Mouse (Mus musculus) neural tube, embryonic 14.5 days (tissue): ENCODE data around the gene Cbr3. TPM values are rescaled to one million over a fixed set of nuclear protein-coding genes. Genes with fewer than 3 reads are reported as not detected.
"Not testable (repeated sequence)": the region's sequence is repeated elsewhere in the genome, so short reads cannot be mapped to it uniquely, and the experiment has no call there.

Experiments
- ATAC-seq: fragments of 200-750 bp; cut with Nextera tagmentation; 2 replicates; pipeline ENCODE4 v1.8.0; 2017; ENCODE audit warnings: low read depth, mild to moderate bottlenecking, moderate TSS enrichment, moderate library complexity
- H3K27ac ChIP-seq: fragments of 300-500 bp; sonication (generic); 2 replicates; pipeline ENCODE4 v1.5.1; 2014; ENCODE audit warnings: low read depth, mild to moderate bottlenecking, control low read depth, low read length, moderate library complexity, mixed read lengths
- H3K27me3 ChIP-seq: fragments of 300-500 bp; sonication (generic); 2 replicates; pipeline ENCODE4 v1.6.1; 2014; ENCODE audit warnings: low read length; ENCODE audit not compliant: control insufficient read depth, insufficient read depth
- H3K36me3 ChIP-seq: fragments of 300-500 bp; sonication (generic); 2 replicates; pipeline ENCODE4 v1.6.1; 2014; ENCODE audit warnings: low read length, mixed read lengths; ENCODE audit not compliant: control insufficient read depth, insufficient read depth
- H3K4me1 ChIP-seq: fragments of 300-500 bp; sonication (generic); 2 replicates; pipeline ENCODE4 v1.6.1; 2014; ENCODE audit warnings: low read length; ENCODE audit not compliant: control insufficient read depth, insufficient read depth
- H3K4me2 ChIP-seq: fragments of 300-500 bp; sonication (generic); 2 replicates; pipeline ENCODE4 v1.6.1; 2014; ENCODE audit warnings: mild to moderate bottlenecking, low read depth, low read length, control low read depth
- H3K4me3 ChIP-seq: fragments of 300-500 bp; sonication (generic); 2 replicates; pipeline ENCODE4 v1.5.1; 2014; ENCODE audit warnings: low read depth, low read length, control low read depth, mixed read lengths
- H3K9ac ChIP-seq: fragments of 300-500 bp; sonication (generic); replicated peaks from 2 replicates; pipeline ENCODE4 v1.6.1; 2014; ENCODE audit warnings: low read depth, mild to moderate bottlenecking, control low read depth, low read length, mixed read lengths
- H3K9me3 ChIP-seq: fragments of 300-500 bp; sonication (generic); 2 replicates; pipeline ENCODE4 v1.6.1; 2016; ENCODE audit warnings: low read length; ENCODE audit not compliant: control insufficient read depth
- WGBS: fragments of 180-500 bp; shearing (Covaris S2); extraction: QIAGEN DNeasy Blood & Tissue Kit; methylation state at CpG from one replicate; pipeline ENCODE4 v1.1.7; 2014; 5-methylcytosine and 5-hydroxymethylcytosine counted together
- polyA plus RNA-seq: library from polyadenylated mRNA; unstranded; fragments of >200 nt; fragmentation: Nextera tagmentation; extraction: Ambion mirVana; gene quantifications from 2 replicates; pipeline ENCODE4 v1.2.1, GENCODE M21; 2014

Cbr3 gene
- polyA plus RNA-seq, 1 experiment from 2014 or later = 0.82 TPM

- Histone ChIP-seq H3K9me3 (no peaks in the 10 kb centered on the region), H3K4me3 (no peak overlapping the region), H3K9ac (no peak overlapping the region), H3K4me2 (no peak overlapping the region), H3K27ac (no peak overlapping the region), H3K27me3 (peaks cover 21% of the 10 kb centered on the region), H3K36me3 (no peaks in the 10 kb centered on the region), H3K4me1 (peaks cover 7% of the 10 kb centered on the region; the same call in 1 of the 2 replicates)
- WGBS = 68% methylated on average over 9 of the region's 9 CpGs
- no peak for ATAC-seq
Observed at GRCm38 (mm10) chr16:93679165-93679564, 3.9 kb upstream of the Cbr3 start.

- Histone ChIP-seq H3K27ac (no peak overlapping the region), H3K36me3 (no peaks in the 10 kb centered on the region), H3K9me3 (no peaks in the 10 kb centered on the region), H3K4me3 (no peak overlapping the region), H3K4me1 (peaks cover 7% of the 10 kb centered on the region; the same call in 1 of the 2 replicates), H3K9ac (no peak overlapping the region), H3K27me3 (peaks cover 27% of the 10 kb centered on the region), H3K4me2 (peak overlapping the region; percentile 49)
- no peak for ATAC-seq
- 22% methylated on average over 13 of the region's 13 CpGs for WGBS
Observed at GRCm38 (mm10) chr16:93682156-93682688, 793 bp upstream of the Cbr3 start.

GRCm38 (mm10) chr16:93683508-93684236 is 657 bp downstream of the Cbr3 start:
- peak overlapping the region; percentile 49 for H3K4me2 ChIP-seq
- WGBS = under 1% methylated on average over 53 of the region's 53 CpGs
- H3K9me3 ChIP-seq = no peaks in the 10 kb centered on the region
- no peak overlapping the region for H3K27ac ChIP-seq
- peaks cover 27% of the 10 kb centered on the region for H3K27me3 ChIP-seq
- ATAC-seq = peak; percentile 38; the same call in 1 of the 2 replicates
- H3K4me3 ChIP-seq = peak overlapping the region; percentile 28
- H3K36me3 ChIP-seq = no peaks in the 10 kb centered on the region
- peaks cover 7% of the 10 kb centered on the region; the same call in 1 of the 2 replicates for H3K4me1 ChIP-seq
- H3K9ac ChIP-seq = peak overlapping the region; percentile 41

- Histone ChIP-seq H3K27ac (no peak overlapping the region), H3K36me3 (no peaks in the 10 kb centered on the region), H3K4me1 (peaks cover 7% of the 10 kb centered on the region; the same call in 1 of the 2 replicates), H3K9ac (no peak overlapping the region), H3K4me2 (no peak overlapping the region), H3K9me3 (no peaks in the 10 kb centered on the region), H3K4me3 (no peak overlapping the region), H3K27me3 (peaks cover 27% of the 10 kb centered on the region)
- ATAC-seq = no peak
- 34% methylated on average over 7 of the region's 7 CpGs for WGBS
Observed at GRCm38 (mm10) chr16:93684441-93684840, 1.4 kb downstream of the Cbr3 start.

GRCm38 (mm10) chr16:93685783-93686182 is 2.8 kb downstream of the Cbr3 start:
- H3K4me3 ChIP-seq, H3K27ac ChIP-seq, H3K4me2 ChIP-seq, H3K9ac ChIP-seq, ATAC-seq, H3K4me1 ChIP-seq, H3K9me3 ChIP-seq, H3K36me3 ChIP-seq: not testable (repeated sequence)
- 97% methylated on average over 3 of the region's 3 CpGs for WGBS
- H3K27me3 ChIP-seq = peaks cover 27% of the 10 kb centered on the region

GRCm38 (mm10) chr16:93686421-93686820 is 3.4 kb downstream of the Cbr3 start:
- H3K9me3 ChIP-seq = no peaks in the 10 kb centered on the region
- WGBS = 83% methylated on average over 5 of the region's 7 CpGs
- ATAC-seq = no peak
- H3K36me3 ChIP-seq = no peaks in the 10 kb centered on the region
- no peak overlapping the region for H3K4me3 ChIP-seq
- H3K27me3 ChIP-seq = peaks cover 24% of the 10 kb centered on the region
- H3K27ac ChIP-seq = no peak overlapping the region
- H3K9ac ChIP-seq = no peak overlapping the region
- H3K4me1 ChIP-seq = peaks cover 7% of the 10 kb centered on the region; the same call in 1 of the 2 replicates
- no peak overlapping the region for H3K4me2 ChIP-seq

GRCm38 (mm10) chr16:93686945-93687344 is 3.9 kb downstream of the Cbr3 start:
- WGBS = 48% methylated on average over 5 of the region's 5 CpGs
- Histone ChIP-seq H3K27me3 (peaks cover 19% of the 10 kb centered on the region), H3K36me3 (no peaks in the 10 kb centered on the region), H3K4me2 (no peak overlapping the region), H3K4me1 (peaks cover 7% of the 10 kb centered on the region; the same call in 1 of the 2 replicates), H3K27ac (no peak overlapping the region), H3K9me3 (no peaks in the 10 kb centered on the region), H3K4me3 (no peak overlapping the region), H3K9ac (no peak overlapping the region)
- ATAC-seq = no peak

- Histone ChIP-seq H3K9me3 (no peaks in the 10 kb centered on the region), H3K4me2 (no peak overlapping the region), H3K27me3 (no peaks in the 10 kb centered on the region), H3K4me1 (no peaks in the 10 kb centered on the region), H3K9ac (no peak overlapping the region), H3K4me3 (no peak overlapping the region), H3K36me3 (no peaks in the 10 kb centered on the region), H3K27ac (no peak overlapping the region)
- WGBS = 83% methylated on average over 6 of the region's 6 CpGs
- ATAC-seq = no peak
Observed at GRCm38 (mm10) chr16:93691206-93691841, 8.3 kb downstream of the Cbr3 start.

GRCm38 (mm10) chr16:93692744-93693143 is 9.7 kb downstream of the Cbr3 start:
- no peaks in the 10 kb centered on the region for H3K36me3 ChIP-seq
- no peak overlapping the region for H3K9ac ChIP-seq
- WGBS = 42% methylated on average over 2 of the region's 2 CpGs
- ATAC-seq = no peak
- no peaks in the 10 kb centered on the region for H3K27me3 ChIP-seq
- no peaks in the 10 kb centered on the region for H3K4me1 ChIP-seq
- H3K9me3 ChIP-seq = no peaks in the 10 kb centered on the region
- H3K4me2 ChIP-seq = no peak overlapping the region
- H3K4me3 ChIP-seq = no peak overlapping the region
- H3K27ac ChIP-seq = no peak overlapping the region
